Mouse (Mus musculus) myocyte (in vitro differentiated cells): Measurements from ENCODE around the gene Enam.

Experiments used
- POLR2A ChIP-seq: IDR thresholded peaks from one replicate; pipeline ENCODE4 v1.6.1; 2011; ENCODE audit warnings: low read depth, mild to moderate bottlenecking, control low read depth, moderate library complexity; ENCODE audit not compliant: insufficient read length
- POLR2AphosphoS2 ChIP-seq: IDR thresholded peaks from one replicate; pipeline ENCODE4 v1.6.1; 2011; ENCODE audit warnings: low read depth, control low read depth; ENCODE audit not compliant: insufficient read length
- USF1 ChIP-seq: IDR thresholded peaks from one replicate; pipeline ENCODE4 v1.6.1; 2011; ENCODE audit warnings: low read depth, mild to moderate bottlenecking, control low read depth, moderate library complexity

GRCm38 (mm10) chr5:88540845-88541244, 53.1 kb downstream of the Enam start:
- TF ChIP-seq POLR2AphosphoS2 (no peak), POLR2A (no peak), USF1 (no peak)
